Mouse (Mus musculus) cerebellum, adult 2 months (tissue): ENCODE results near the gene Mprip.

Source experiments
- CTCF ChIP-seq: fragments of 200-500 bp; IDR thresholded peaks from 2 replicates; pipeline ENCODE4 v1.5.1; 2011; ENCODE audit warnings: low read depth, mild to moderate bottlenecking, control low read depth, low read length, moderate library complexity, borderline replicate concordance; ENCODE audit not compliant: insufficient read depth
- POLR2A ChIP-seq: fragments of 200-500 bp; IDR thresholded peaks from 2 replicates; pipeline ENCODE4 v1.6.1; 2011; ENCODE audit warnings: low read length, control low read depth, borderline replicate concordance; ENCODE audit not compliant: insufficient read depth

DNA sequence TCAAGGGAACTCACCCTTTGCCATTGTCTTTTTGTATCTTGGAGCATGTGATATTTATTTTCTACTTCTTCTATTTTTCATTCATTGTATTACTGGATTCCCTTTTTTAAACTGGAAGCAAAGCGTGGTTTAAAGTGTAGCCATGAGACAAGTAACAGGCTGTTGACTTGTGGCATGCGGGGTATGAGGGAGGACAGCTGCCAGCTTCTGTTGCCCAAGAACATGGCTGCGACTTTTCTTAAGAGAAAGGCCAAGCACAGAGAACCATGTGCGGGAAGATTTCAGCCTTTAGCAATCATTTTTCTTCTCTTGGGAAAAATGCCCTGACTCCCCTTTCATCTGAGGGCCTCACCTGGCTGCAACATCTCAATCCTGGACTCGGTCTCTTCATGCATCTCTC is 49.5 kb upstream of the Mprip start:
- no peak for TF ChIP-seq CTCF
- TF ChIP-seq POLR2A = no peak
